Comparison of ENCODE assay signal across 14 mouse cellular contexts in the genomic region with DNA sequence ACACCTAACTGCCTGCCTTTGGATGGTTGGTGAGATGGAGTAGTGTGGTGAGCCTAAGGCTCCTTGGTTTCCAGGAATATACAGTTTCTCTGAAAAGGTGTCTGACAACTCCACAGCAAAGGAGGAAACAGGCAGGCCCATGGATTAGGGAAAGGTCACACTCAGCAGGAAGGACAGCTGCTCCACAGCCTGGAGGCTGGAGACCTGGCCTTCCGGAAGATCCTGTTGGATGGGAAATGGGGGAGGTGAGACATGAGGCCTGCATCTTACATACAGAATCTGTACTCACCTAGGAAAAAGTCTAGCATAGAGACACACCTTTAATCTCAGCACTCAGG. TPM values are rescaled to one million over a fixed set of nuclear protein-coding genes. Genes with fewer than 3 reads are reported as not detected.
A peak's percentile ranks its signal among the peaks of the same experiment; 100 is the strongest.
DNase-seq lines count a peak whose midpoint lies in the region; ATAC-seq and TF ChIP-seq lines count a peak whose summit lies in the region.
"Had no signal": no experiment of that assay in that cellular context is flagged by ENCODE, and none has a peak within 500 bp of the region (broad histone marks: within the 10 kb centered on the region; RNA-seq: fewer than 3 reads in every experiment).

No protein-coding gene starts in this region.

- TF ChIP-seq POLR2A in small intestine, adult 2 months (IDR thresholded peaks at IDR 0.05; ENCODE audit: low read depth, low read length): no peak

- no peak overlapping the region for H3K9ac ChIP-seq in embryonic facial prominence, embryonic 15.5 days
- no peak overlapping the region for H3K9ac ChIP-seq in hindbrain, embryonic 16.5 days (ENCODE audit: low read depth, low read length)
- H3K9ac ChIP-seq in hindbrain, embryonic 11.5 days (ENCODE audit: low read depth, low read length): no peak overlapping the region
- H3K9ac ChIP-seq in liver, postnatal 0 days (replicated peaks): no peak overlapping the region

- no peak for DNase-seq in embryonic facial prominence, embryonic 10.5 days (ENCODE audit: low spot score)
- DNase-seq in hindbrain, embryonic 11.5 days (ENCODE audit: low spot score): no peak
- DNase-seq in liver, postnatal 0 days: no peak
- DNase-seq in liver: no peak
- DNase-seq in adrenal gland, adult 2 months: no peak
- DNase-seq: adrenal gland, postnatal 25 days; heart, postnatal 4 days; lung, postnatal 4 days; midbrain, embryonic 14.5 days; thymus, postnatal 4 days had no signal

- H3K4me3 ChIP-seq in embryonic facial prominence, embryonic 15.5 days (replicated peaks): no peak overlapping the region
- no peak overlapping the region for H3K4me3 ChIP-seq in embryonic facial prominence, embryonic 10.5 days
- no peak overlapping the region for H3K4me3 ChIP-seq in hindbrain, embryonic 16.5 days (ENCODE audit: low read length)
- H3K4me3 ChIP-seq in hindbrain, embryonic 11.5 days (ENCODE audit: low read depth, low read length): no peak overlapping the region
- H3K4me3 ChIP-seq in liver, postnatal 0 days (ENCODE audit: low read depth, low read length): no peak overlapping the region
- no peak overlapping the region; the same call in 1 of the 2 replicates for H3K4me3 ChIP-seq in small intestine, adult 2 months (ENCODE audit: low read depth, low read length)

- H3K27ac ChIP-seq in embryonic facial prominence, embryonic 15.5 days (replicated peaks): peak overlapping the region; percentile 44; the same call in 1 of the 2 replicates
- H3K27ac ChIP-seq in embryonic facial prominence, embryonic 10.5 days (replicated peaks): no peak overlapping the region
- peak overlapping the region; percentile 49 for H3K27ac ChIP-seq in hindbrain, embryonic 16.5 days (ENCODE audit: low read depth, low read length)
- no peak overlapping the region for H3K27ac ChIP-seq in hindbrain, embryonic 11.5 days (ENCODE audit: low read depth, low read length)
- H3K27ac ChIP-seq in liver, postnatal 0 days (ENCODE audit: low read depth): peak overlapping the region; percentile 18; the same call in 1 of the 2 replicates
- peak overlapping the region; percentile 77 for H3K27ac ChIP-seq in small intestine, adult 2 months (ENCODE audit: insufficient read depth, low read depth, low read length)

- no peaks in the 10 kb centered on the region for H3K9me3 ChIP-seq in embryonic facial prominence, embryonic 15.5 days (replicated peaks)
- H3K9me3 ChIP-seq in embryonic facial prominence, embryonic 10.5 days: no peaks in the 10 kb centered on the region
- no peaks in the 10 kb centered on the region for H3K9me3 ChIP-seq in hindbrain, embryonic 16.5 days (ENCODE audit: control insufficient read depth, low read length)
- no peaks in the 10 kb centered on the region for H3K9me3 ChIP-seq in hindbrain, embryonic 11.5 days (ENCODE audit: control insufficient read depth, low read length)
- no peaks in the 10 kb centered on the region for H3K9me3 ChIP-seq in liver, postnatal 0 days (ENCODE audit: low read length)
- H3K9me3 ChIP-seq: G1E had no signal

- ATAC-seq in embryonic facial prominence, embryonic 15.5 days (ENCODE audit: insufficient number of reproducible peaks, low FRiP score, low TSS enrichment, low read depth): no peak
- ATAC-seq in hindbrain, embryonic 16.5 days: no peak
- no peak for ATAC-seq in hindbrain, embryonic 11.5 days (ENCODE audit: low FRiP score)
- ATAC-seq in liver, postnatal 0 days: no peak

- TF ChIP-seq EP300 in liver, postnatal 0 days (IDR thresholded peaks at IDR 0.05; ENCODE audit: low read depth): no peak

- peaks cover 18% of the 10 kb centered on the region for H3K4me1 ChIP-seq in embryonic facial prominence, embryonic 15.5 days
- H3K4me1 ChIP-seq in embryonic facial prominence, embryonic 10.5 days: peaks cover 9% of the 10 kb centered on the region; the same call in 1 of the 2 replicates
- H3K4me1 ChIP-seq in hindbrain, embryonic 16.5 days (ENCODE audit: control insufficient read depth, insufficient read depth, low read depth, low read length): peaks cover 8% of the 10 kb centered on the region; the same call in 1 of the 2 replicates
- no peaks in the 10 kb centered on the region for H3K4me1 ChIP-seq in hindbrain, embryonic 11.5 days (replicated peaks; ENCODE audit: control insufficient read depth, insufficient read depth, low read length)
- H3K4me1 ChIP-seq in liver, postnatal 0 days (ENCODE audit: insufficient read depth): peaks cover 23% of the 10 kb centered on the region
- peaks cover 38% of the 10 kb centered on the region for H3K4me1 ChIP-seq in small intestine, adult 2 months (ENCODE audit: control insufficient read depth, insufficient read depth, insufficient read length, low read length)

- no peaks in the 10 kb centered on the region for H3K27me3 ChIP-seq in embryonic facial prominence, embryonic 15.5 days
- H3K27me3 ChIP-seq in embryonic facial prominence, embryonic 10.5 days (replicated peaks; ENCODE audit: low read depth, poor library complexity, severe bottlenecking): no peaks in the 10 kb centered on the region
- no peaks in the 10 kb centered on the region for H3K27me3 ChIP-seq in hindbrain, embryonic 16.5 days (replicated peaks; ENCODE audit: control insufficient read depth, insufficient read depth, low read length)
- H3K27me3 ChIP-seq in hindbrain, embryonic 11.5 days (ENCODE audit: control insufficient read depth, insufficient read depth, low read length): no peaks in the 10 kb centered on the region
- no peaks in the 10 kb centered on the region for H3K27me3 ChIP-seq in liver, postnatal 0 days (ENCODE audit: insufficient read depth, low read length)
- no peaks in the 10 kb centered on the region for H3K27me3 ChIP-seq in small intestine, adult 2 months (ENCODE audit: control insufficient read depth, insufficient read depth, low read length)

- TF ChIP-seq CTCF in liver, postnatal 0 days (IDR thresholded peaks at IDR 0.05; ENCODE audit: low read depth): no peak
- TF ChIP-seq CTCF in small intestine, adult 2 months (IDR thresholded peaks at IDR 0.05; ENCODE audit: extremely low read depth, insufficient read length, insufficient replicate concordance, low read depth, low read length): no peak

- no peak overlapping the region for H3K4me2 ChIP-seq in embryonic facial prominence, embryonic 15.5 days (replicated peaks)
- no peak overlapping the region for H3K4me2 ChIP-seq in hindbrain, embryonic 16.5 days (ENCODE audit: low read length)
- no peak overlapping the region for H3K4me2 ChIP-seq in hindbrain, embryonic 11.5 days (replicated peaks; ENCODE audit: low read depth, low read length)
- H3K4me2 ChIP-seq in liver, postnatal 0 days (ENCODE audit: low read depth, low read length): no peak overlapping the region

- H3K36me3 ChIP-seq in embryonic facial prominence, embryonic 15.5 days: peaks cover 97% of the 10 kb centered on the region
- peaks cover 100% of the 10 kb centered on the region for H3K36me3 ChIP-seq in embryonic facial prominence, embryonic 10.5 days (replicated peaks)
- H3K36me3 ChIP-seq in hindbrain, embryonic 16.5 days (ENCODE audit: control insufficient read depth, insufficient read depth, low read length): peaks cover 63% of the 10 kb centered on the region
- peaks cover 10% of the 10 kb centered on the region for H3K36me3 ChIP-seq in hindbrain, embryonic 11.5 days (ENCODE audit: control insufficient read depth, insufficient read depth, low read length)
- H3K36me3 ChIP-seq in liver, postnatal 0 days (replicated peaks; ENCODE audit: insufficient read depth, low read length): peaks cover 91% of the 10 kb centered on the region
- H3K36me3 ChIP-seq in small intestine, adult 2 months (ENCODE audit: control insufficient read depth, insufficient read depth, low read length): peaks cover 61% of the 10 kb centered on the region

- WGBS in embryonic facial prominence, embryonic 15.5 days: 83% methylated on average over 1 of the region's 1 CpGs
- WGBS in embryonic facial prominence, embryonic 10.5 days: 78% methylated on average over 1 of the region's 1 CpGs
- WGBS in hindbrain, embryonic 16.5 days: 70% methylated on average over 1 of the region's 1 CpGs
- 83% methylated on average over 1 of the region's 1 CpGs for WGBS in hindbrain, embryonic 11.5 days
- 83% methylated on average over 1 of the region's 1 CpGs for WGBS in liver, postnatal 0 days (ENCODE audit: insufficient replicate concordance)
- 57% methylated on average over 1 of the region's 1 CpGs for WGBS in small intestine, adult 2 months

RNA-seq across cellular contexts. Expression of gene Kmt5a, which starts 14.3 kb away (rescaled TPM):
- 71.2 and 72.0 TPM in 2 replicates for polyA plus RNA-seq in embryonic facial prominence, embryonic 15.5 days (2015; fragmentation: Nextera tagmentation; extraction: Ambion mirVana)
- polyA plus RNA-seq in embryonic facial prominence, embryonic 10.5 days (2016; fragmentation: Nextera tagmentation; extraction: Ambion mirVana): 48.5 and 55.7 TPM in 2 replicates
- 12.0 and 14.6 TPM in 2 replicates for polyA plus RNA-seq in hindbrain, embryonic 16.5 days (2015; fragmentation: Nextera tagmentation; extraction: Ambion mirVana)
- polyA plus RNA-seq in hindbrain, embryonic 11.5 days (2014; fragmentation: Nextera tagmentation; extraction: Ambion mirVana): 52.2 and 83.1 TPM in 2 replicates
- 26.7 and 30.6 TPM in 2 replicates for polyA plus RNA-seq in liver, postnatal 0 days (2015; fragmentation: Nextera tagmentation; extraction: Ambion mirVana)
- 34.1 and 70.7 TPM in 2 replicates for polyA plus RNA-seq in small intestine, adult 2 months (2012; rRNA removed)
- 100 to 1,000 TPM; 127 to 288 TPM for total RNA-seq in adrenal gland, adult 2 months (2021)
- 48.9 and 65.7 TPM in 2 replicates for polyA plus RNA-seq in adrenal gland, adult 2 months (2012; rRNA removed)

RNA-seq across cellular contexts. Expression of gene Rilpl2, which starts 24.1 kb away (rescaled TPM):
- 38.0 and 40.2 TPM in 2 replicates for polyA plus RNA-seq in embryonic facial prominence, embryonic 15.5 days (2015; fragmentation: Nextera tagmentation; extraction: Ambion mirVana)
- polyA plus RNA-seq in embryonic facial prominence, embryonic 10.5 days (2016; fragmentation: Nextera tagmentation; extraction: Ambion mirVana): 24.9 and 26.0 TPM in 2 replicates
- polyA plus RNA-seq in hindbrain, embryonic 16.5 days (2015; fragmentation: Nextera tagmentation; extraction: Ambion mirVana): 28.5 and 31.8 TPM in 2 replicates
- polyA plus RNA-seq in hindbrain, embryonic 11.5 days (2014; fragmentation: Nextera tagmentation; extraction: Ambion mirVana): 19.2 and 20.8 TPM in 2 replicates
- polyA plus RNA-seq in liver, postnatal 0 days (2015; fragmentation: Nextera tagmentation; extraction: Ambion mirVana): 10.3 and 11.0 TPM in 2 replicates
- 24.3 and 29.3 TPM in 2 replicates for polyA plus RNA-seq in small intestine, adult 2 months (2012; rRNA removed)
- 10 to 100 TPM; 16.6 to 31.2 TPM for total RNA-seq in adrenal gland, adult 2 months (2021)
- 38.5 and 44.1 TPM in 2 replicates for polyA plus RNA-seq in adrenal gland, adult 2 months (2012; rRNA removed)

RNA-seq across cellular contexts. Expression of gene Sbno1, which starts 28.2 kb away (rescaled TPM):
- polyA plus RNA-seq in embryonic facial prominence, embryonic 15.5 days (2015; fragmentation: Nextera tagmentation; extraction: Ambion mirVana): 75.9 and 76.7 TPM in 2 replicates
- 98.3 and 103 TPM in 2 replicates for polyA plus RNA-seq in embryonic facial prominence, embryonic 10.5 days (2016; fragmentation: Nextera tagmentation; extraction: Ambion mirVana)
- polyA plus RNA-seq in hindbrain, embryonic 16.5 days (2015; fragmentation: Nextera tagmentation; extraction: Ambion mirVana): 83.6 and 84.3 TPM in 2 replicates
- 92.9 and 116 TPM in 2 replicates for polyA plus RNA-seq in hindbrain, embryonic 11.5 days (2014; fragmentation: Nextera tagmentation; extraction: Ambion mirVana)
- polyA plus RNA-seq in liver, postnatal 0 days (2015; fragmentation: Nextera tagmentation; extraction: Ambion mirVana): 30.0 and 30.6 TPM in 2 replicates
- 5.9 and 8.1 TPM in 2 replicates for polyA plus RNA-seq in small intestine, adult 2 months (2012; rRNA removed)
- 100 to 1,000 TPM in 1 of 2 experiments, 10 to 100 TPM in 1; 74.1 to 119 TPM for total RNA-seq in adrenal gland, adult 2 months (2021)
- 6.0 and 6.9 TPM in 2 replicates for polyA plus RNA-seq in adrenal gland, adult 2 months (2012; rRNA removed)

RNA-seq across cellular contexts. Expression of gene Snrnp35, which starts 28.9 kb away (rescaled TPM):
- polyA plus RNA-seq in embryonic facial prominence, embryonic 15.5 days (2015; fragmentation: Nextera tagmentation; extraction: Ambion mirVana): 26.3 and 26.5 TPM in 2 replicates
- 28.3 and 28.8 TPM in 2 replicates for polyA plus RNA-seq in embryonic facial prominence, embryonic 10.5 days (2016; fragmentation: Nextera tagmentation; extraction: Ambion mirVana)
- 19.6 and 21.9 TPM in 2 replicates for polyA plus RNA-seq in hindbrain, embryonic 16.5 days (2015; fragmentation: Nextera tagmentation; extraction: Ambion mirVana)
- polyA plus RNA-seq in hindbrain, embryonic 11.5 days (2014; fragmentation: Nextera tagmentation; extraction: Ambion mirVana): 15.2 and 15.7 TPM in 2 replicates
- 5.9 and 6.5 TPM in 2 replicates for polyA plus RNA-seq in liver, postnatal 0 days (2015; fragmentation: Nextera tagmentation; extraction: Ambion mirVana)
- 1.2 and 1.8 TPM in 2 replicates for polyA plus RNA-seq in small intestine, adult 2 months (2012; rRNA removed)
- 10 to 100 TPM; 19.0 to 25.7 TPM for total RNA-seq in adrenal gland, adult 2 months (2021)
- polyA plus RNA-seq in adrenal gland, adult 2 months (2012; rRNA removed): 1.4 and 1.8 TPM in 2 replicates

Comparison
In these comparisons a context has a peak if more than half of its experiments do, and no peak if none do; other contexts are left out.
1. H3K27ac ChIP-seq: peak in embryonic facial prominence, embryonic 15.5 days (single experiment), hindbrain, embryonic 16.5 days (single experiment), liver, postnatal 0 days (single experiment) and small intestine, adult 2 months (single experiment); none in embryonic facial prominence, embryonic 10.5 days (single experiment) and hindbrain, embryonic 11.5 days (single experiment).